ENCODE assay signal across 9 mouse cellular contexts in the genomic region with DNA sequence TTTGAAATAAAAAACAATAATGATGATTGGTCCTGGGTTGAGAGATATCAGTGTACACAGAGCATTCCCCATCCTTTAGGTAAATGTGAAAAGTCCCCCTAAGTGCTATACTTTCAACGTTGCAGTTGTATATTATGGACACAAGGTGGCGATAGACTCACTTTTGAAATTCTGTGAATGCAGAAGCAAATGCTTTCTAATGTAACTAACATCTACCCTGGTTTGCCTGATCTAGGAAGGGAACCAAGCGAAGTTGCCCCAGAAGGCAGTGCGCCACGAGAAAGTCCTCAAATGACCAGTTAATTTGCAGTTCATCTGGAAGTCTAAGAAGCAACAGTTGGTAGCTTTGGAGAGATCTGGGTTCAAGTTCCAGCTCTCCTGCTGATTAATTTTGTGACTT. TPM values are rescaled to one million over a fixed set of nuclear protein-coding genes. Genes with fewer than 3 reads are reported as not detected.
DNase-seq lines count a peak whose midpoint lies in the region; ATAC-seq and TF ChIP-seq lines count a peak whose summit lies in the region.
"Had no signal": no experiment of that assay in that cellular context is flagged by ENCODE, and none has a peak within 500 bp of the region (broad histone marks: within the 10 kb centered on the region; RNA-seq: fewer than 3 reads in every experiment).

No protein-coding gene starts in this region.

- H3K27me3 ChIP-seq in cerebellum, adult 2 months (ENCODE audit: control insufficient read depth, insufficient read depth, low read length) = no peaks in the 10 kb centered on the region
- H3K27me3 ChIP-seq: limb, embryonic 15.5 days had no signal

- H3K4me3 ChIP-seq in cerebellum, adult 2 months (replicated peaks; ENCODE audit: insufficient read depth, low read depth, low read length) = no peak overlapping the region
- H3K4me3 ChIP-seq: limb, embryonic 15.5 days had no signal

- intact Hi-C loops in left cerebral cortex, postnatal 14 days (cut with DNase I) = loop anchor here (5.0 kb wide), 1 partner anchor 148 kb away; no protein-coding TSS in a partner anchor

- whole genome bisulfite sequencing in cerebellum, adult 2 months = 41% methylated on average over 5 of the region's 5 CpGs

- no peak for TF ChIP-seq POLR2A in cerebellum, adult 2 months (IDR thresholded peaks at IDR 0.05; ENCODE audit: borderline replicate concordance, insufficient read depth, low read length)

- DNase-seq in cerebellum, adult 2 months = peak in 1 of 2 experiments; percentile 15
- DNase-seq in left cerebral cortex, postnatal 14 days (ENCODE audit: low spot score in 2 of 2) = peak; percentile 9 to 49
- no peak for DNase-seq in left cerebral cortex, adult 18-20 months (ENCODE audit: low spot score in 2 of 2)
- peak; percentile 14 for DNase-seq in embryo, embryonic 11.5 days (ENCODE audit: low read depth, low spot score)
- DNase-seq in T-cell, adult 2 months (ENCODE audit: low spot score) = no peak
- no peak for DNase-seq in thymus, postnatal 4 days

- H3K27ac ChIP-seq in cerebellum, adult 2 months (ENCODE audit: insufficient read depth, low read length) = no peak overlapping the region
- H3K27ac ChIP-seq: limb, embryonic 15.5 days had no signal

- no peaks in the 10 kb centered on the region for H3K4me1 ChIP-seq in cerebellum, adult 2 months (ENCODE audit: control insufficient read depth, insufficient read depth, low read length)
- H3K4me1 ChIP-seq: limb, embryonic 15.5 days had no signal

- no peak for ATAC-seq in cerebellum, adult (ENCODE audit: insufficient number of reproducible peaks, low FRiP score, low TSS enrichment)
- peak; percentile 94 for ATAC-seq in megakaryocyte progenitor cell, adult 5-6 weeks (replicated peaks; ENCODE audit: poor library complexity)

- TF ChIP-seq CTCF in cerebellum, adult 2 months (IDR thresholded peaks at IDR 0.05; ENCODE audit: borderline replicate concordance, insufficient read depth, low read depth, low read length) = peak; percentile 35; the same call in 1 of the 2 replicates

RNA-seq across cellular contexts. Expression of gene Klrb1a, which starts 18.8 kb away (rescaled TPM):
- polyA plus RNA-seq in cerebellum, adult 2 months (2012; rRNA removed) = not detected in 2 replicates
- total RNA-seq in left cerebral cortex, postnatal 14 days (2021) = not detected
- total RNA-seq in left cerebral cortex, adult 18-20 months (2021) = not detected
- total RNA-seq in megakaryocyte progenitor cell, adult 5-6 weeks (2015) = 0.74 TPM in 1 of 2 replicates, not detected in the other
- total RNA-seq in megakaryocyte progenitor cell, adult 5-6 weeks (2017) = not detected in 2 replicates
- polyA plus RNA-seq: limb, embryonic 15.5 days had no signal

RNA-seq across cellular contexts. Expression of gene A2ml1, which starts 23.1 kb away (rescaled TPM):
- polyA plus RNA-seq in cerebellum, adult 2 months (2012; rRNA removed) = 10.4 and 17.3 TPM in 2 replicates
- 10 to 100 TPM; 15.3 to 19.5 TPM for total RNA-seq in left cerebral cortex, postnatal 14 days (2021)
- total RNA-seq in left cerebral cortex, adult 18-20 months (2021) = 10 to 100 TPM; 10.3 to 11.6 TPM
- total RNA-seq in megakaryocyte progenitor cell, adult 5-6 weeks (2015) = not detected in 2 replicates
- not detected in 2 replicates for total RNA-seq in megakaryocyte progenitor cell, adult 5-6 weeks (2017)

RNA-seq across cellular contexts. Expression of gene Clec2h, which starts 57.7 kb away (rescaled TPM):
- polyA plus RNA-seq in cerebellum, adult 2 months (2012; rRNA removed) = 0.34 TPM in 1 of 2 replicates, not detected in the other
- not detected for total RNA-seq in left cerebral cortex, postnatal 14 days (2021)
- not detected for total RNA-seq in left cerebral cortex, adult 18-20 months (2021)
- not detected in 2 replicates for total RNA-seq in megakaryocyte progenitor cell, adult 5-6 weeks (2015)
- not detected in 2 replicates for total RNA-seq in megakaryocyte progenitor cell, adult 5-6 weeks (2017)
- polyA plus RNA-seq: limb, embryonic 15.5 days had no signal

Comparison
In these comparisons a context has a peak if more than half of its experiments do, and no peak if none do; other contexts are left out.
1. DNase-seq: peak in left cerebral cortex, postnatal 14 days (2 of 2) and embryo, embryonic 11.5 days (single experiment); none in left cerebral cortex, adult 18-20 months (0 of 2), T-cell, adult 2 months (single experiment) and thymus, postnatal 4 days (single experiment).
2. RNA of gene A2ml1, which starts 23.1 kb away (total RNA-seq): 15.3 to 19.5 TPM in left cerebral cortex, postnatal 14 days and 10.3 to 11.6 TPM in left cerebral cortex, adult 18-20 months; not detected in megakaryocyte progenitor cell, adult 5-6 weeks; every median in the first group is over 10 times any median in the second.